Mouse (Mus musculus) induced T-regulatory cell, adult 2 months (primary cell): ENCODE results near the gene Slc43a1.

Source experiments
- DNase-seq: peaks from one replicate; pipeline ENCODE4 v3.0.0-alpha.2; 2012; ENCODE audit warnings: low read depth

The Slc43a1 gene

DNA sequence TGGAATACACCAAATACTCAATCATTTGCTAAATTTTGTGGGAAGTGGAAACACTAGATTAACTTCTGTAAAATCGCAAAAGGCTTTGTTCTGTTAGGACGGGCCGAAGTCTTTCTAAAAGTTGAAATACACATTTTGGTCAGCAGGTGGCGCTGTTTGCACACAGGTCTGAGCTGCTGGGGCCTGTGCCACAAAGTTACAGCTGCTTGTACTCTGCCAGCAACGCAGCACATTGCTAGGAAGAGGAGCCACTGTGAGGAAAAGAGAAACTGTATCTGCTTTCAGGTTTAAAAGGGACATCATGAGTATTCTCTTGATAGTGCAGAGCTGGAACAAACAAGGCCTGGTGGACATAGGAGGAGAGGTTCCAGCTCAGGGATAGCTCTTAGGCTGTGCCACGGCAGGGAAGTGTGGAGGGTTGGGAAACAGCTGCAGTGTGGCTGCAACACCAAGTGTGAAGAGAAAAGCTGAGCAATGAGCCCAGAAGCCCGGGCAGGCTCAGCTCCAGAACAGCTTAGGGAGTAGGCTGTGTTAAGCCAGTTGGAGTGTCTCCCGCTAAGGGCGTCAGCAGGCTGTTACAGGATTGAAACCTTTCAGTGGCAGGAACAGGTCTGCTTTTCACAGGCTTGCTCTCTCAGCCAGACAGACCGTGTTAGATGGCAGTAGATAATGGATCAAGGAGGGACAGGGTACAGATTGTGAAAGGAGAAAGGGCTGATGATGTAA is 6.8 kb upstream of the Slc43a1 start:
- DNase-seq, result peak; percentile 89

DNA sequence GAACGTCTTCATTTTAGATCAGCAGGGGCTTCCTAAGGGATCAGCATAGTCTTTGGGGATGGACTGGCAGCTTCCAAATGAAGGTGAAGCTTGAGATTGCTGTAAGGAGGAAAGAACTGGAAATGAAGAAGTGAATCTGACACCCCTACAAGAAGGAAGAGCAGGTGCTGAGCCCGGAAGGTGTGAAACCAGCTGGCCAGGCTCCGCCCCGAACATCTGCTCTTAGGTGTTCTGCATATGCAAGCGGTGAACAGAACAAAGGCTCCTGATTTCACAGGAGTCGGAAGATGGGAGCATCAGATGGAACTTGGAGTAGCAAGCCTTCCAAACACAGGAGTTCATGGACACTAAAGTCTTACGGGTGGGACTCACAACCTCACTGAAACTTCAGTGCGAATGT is 1.5 kb upstream of the Slc43a1 start:
- peak; percentile 18 for DNase-seq

DNA sequence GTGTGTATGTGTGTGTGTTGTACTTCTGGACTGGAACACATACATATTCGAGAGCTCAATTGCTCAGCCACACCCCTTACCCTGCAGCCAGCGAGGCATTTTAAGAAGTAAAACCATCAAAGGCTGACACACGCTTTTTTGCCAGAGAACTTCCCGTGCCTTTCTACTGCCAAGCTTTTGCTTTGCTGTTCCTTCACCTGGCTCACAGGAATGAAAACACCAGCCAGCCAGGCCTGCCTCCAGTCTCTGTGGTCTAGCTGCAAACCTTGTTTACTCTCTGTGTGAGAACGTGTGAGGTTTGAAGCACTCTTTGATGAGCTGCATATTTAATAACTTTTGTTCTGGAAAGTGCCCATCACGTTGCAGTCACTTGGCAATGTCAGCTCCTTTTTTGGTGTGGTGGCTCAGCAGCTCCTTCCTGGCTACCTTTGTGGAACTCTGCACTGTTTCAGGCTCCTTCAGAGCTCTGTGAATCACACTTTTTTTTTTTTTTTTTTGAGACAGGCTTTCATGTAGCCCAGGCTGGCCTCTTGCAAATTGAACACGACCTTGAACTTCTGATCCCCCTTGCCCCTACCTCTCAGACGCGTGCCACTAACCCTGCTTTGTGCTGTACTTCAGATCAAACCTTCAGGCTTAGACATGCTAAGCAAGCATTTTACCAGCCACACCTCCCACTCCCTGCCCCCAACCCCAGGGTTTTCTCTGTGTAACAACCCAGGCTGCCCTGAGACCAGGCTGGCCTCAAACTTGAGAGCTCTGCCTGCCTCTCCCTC is 645 bp upstream of the Slc43a1 start:
- DNase-seq, result peak; percentile 32

DNA sequence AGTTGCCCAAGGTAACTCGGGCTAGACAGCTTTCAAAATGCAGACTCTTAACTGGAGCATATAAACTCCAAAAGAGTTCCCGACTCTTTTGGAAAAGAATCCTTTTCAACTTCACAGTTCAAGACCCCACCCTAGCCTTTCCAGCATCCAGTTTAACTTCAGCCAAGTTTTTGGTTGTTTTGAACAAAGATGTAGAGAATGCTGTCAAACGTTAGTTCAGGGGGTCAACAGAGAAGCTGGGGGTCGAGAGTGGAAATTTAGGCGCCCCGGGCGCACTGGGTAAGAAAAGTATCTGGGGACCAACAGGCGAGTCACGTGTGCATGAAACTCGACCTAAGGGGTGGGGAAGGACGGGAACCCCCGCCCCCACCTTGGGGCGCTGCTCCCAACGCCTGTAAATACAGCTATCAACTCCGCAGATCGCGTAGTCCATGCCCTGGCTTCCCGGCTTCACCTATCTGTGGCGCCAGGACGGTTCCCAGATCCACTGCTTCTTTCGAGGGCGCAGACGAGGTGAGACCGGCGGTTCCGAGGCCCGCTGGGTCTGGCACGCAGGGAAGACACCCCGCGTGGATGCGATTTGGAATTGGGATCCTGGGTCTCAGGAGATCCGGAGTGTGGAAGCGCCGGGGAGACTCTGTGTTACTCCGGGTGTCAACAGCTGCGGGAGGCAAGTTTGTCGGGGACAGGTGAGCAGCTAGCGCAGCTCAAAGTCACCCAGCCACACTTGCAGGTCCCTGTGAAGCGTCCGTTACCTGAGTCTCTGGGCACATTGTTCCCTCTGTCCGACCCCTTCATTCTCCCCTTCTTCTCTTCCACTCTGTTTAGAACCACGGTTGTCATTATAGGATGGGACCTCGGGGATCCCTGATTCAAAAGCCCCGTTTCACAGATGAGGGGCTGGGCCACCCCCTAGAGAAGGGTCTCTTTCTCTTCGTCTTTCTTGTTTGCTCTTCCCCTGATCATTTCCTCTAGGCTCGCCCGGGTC is 637 bp downstream of the Slc43a1 start:
- DNase-seq, result peak; percentile 24

DNA sequence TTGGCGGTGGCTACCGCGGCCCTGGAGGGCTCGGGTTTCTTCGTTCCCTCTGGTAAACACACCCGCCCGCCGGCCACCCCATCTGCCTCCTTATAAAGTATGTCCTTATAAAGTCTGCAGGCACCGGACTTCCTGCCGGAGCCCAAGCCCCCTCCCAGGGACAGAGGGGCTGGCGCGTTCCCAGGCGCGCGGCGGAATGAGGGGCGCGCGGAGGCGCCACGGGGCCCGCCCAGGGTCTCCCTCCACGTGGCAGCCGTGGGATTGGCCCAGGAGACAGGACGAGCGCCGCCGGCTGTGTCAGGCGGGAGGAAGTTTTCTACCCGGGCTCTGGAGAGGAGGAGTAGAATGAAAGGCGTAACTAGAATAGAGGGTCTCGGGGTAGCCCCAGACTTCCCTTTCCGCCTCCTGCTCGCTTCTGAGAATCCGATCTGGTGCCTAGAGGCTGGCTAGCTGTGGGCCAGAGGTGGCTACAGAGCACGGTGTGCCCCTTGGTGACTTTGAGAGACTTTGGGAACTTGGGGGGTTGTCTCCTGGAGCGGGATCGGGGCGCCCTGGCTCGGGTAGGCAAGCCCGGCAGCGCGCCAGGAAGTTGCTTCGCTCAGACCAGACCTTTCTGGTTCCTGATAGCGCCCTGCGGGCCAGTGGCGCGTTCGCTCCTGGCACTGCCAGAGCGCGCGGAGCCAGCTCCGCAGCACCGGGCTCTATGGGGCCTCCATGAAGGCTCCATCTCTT is 1.5 kb downstream of the Slc43a1 start:
- DNase-seq, result peak; percentile 53

DNA sequence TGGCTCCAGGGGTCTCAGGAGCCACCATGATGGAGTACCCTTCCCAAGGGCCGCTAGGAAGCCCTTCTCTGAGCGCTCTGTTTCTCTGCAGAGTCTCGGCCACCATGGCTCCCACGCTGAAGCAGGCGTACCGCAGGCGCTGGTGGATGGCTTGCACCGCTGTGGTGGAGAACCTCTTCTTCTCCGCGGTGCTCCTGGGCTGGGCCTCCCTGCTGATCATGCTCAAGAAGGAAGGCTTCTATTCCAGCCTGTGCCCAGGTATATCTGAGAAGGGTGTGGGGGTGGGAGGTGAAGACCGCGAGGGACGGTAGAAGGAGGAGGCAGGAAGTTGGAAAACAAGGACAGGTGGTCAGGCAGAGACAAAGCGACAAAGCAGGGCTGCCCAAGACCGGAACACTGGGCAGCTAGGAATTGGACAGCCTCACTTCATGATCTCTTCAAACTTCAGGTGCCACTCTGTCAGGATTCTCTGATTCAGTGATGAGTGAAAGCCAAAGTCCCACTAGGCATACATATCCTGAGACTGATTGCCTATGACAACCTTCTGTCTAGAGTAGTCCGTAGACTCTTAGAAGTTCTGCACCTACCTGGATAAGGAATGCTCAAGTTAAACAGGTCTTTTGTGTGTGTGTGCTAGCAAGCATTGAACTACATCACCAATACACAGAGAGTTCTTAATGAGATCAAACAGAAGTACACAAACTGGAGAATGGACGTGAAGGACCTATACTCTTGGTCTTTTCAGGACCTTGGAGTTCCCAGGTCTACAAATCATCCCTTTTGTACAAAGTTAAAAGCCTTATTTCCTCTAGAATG is 2.3 kb downstream of the Slc43a1 start:
- peak; percentile 18 for DNase-seq

DNA sequence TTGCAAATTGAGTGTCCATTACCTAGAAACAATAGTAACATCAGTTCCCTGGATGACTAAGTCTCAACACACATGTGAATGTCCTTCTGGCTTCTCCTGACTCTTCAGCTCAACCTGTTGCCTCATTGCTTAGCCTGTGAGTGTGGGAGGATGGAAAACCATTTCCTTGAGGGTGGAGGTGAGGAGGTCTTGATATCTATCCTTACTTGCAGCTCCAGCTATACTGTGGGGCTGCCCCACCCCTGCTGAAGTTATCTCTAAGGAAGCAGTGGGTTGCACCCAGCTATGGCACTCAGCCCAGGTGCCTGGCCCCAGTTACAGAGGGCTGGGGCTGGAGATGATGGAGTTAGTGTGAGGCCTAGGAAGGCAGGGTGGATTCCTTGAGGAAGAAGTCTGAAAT is 3.3 kb downstream of the Slc43a1 start:
- no peak for DNase-seq

DNA sequence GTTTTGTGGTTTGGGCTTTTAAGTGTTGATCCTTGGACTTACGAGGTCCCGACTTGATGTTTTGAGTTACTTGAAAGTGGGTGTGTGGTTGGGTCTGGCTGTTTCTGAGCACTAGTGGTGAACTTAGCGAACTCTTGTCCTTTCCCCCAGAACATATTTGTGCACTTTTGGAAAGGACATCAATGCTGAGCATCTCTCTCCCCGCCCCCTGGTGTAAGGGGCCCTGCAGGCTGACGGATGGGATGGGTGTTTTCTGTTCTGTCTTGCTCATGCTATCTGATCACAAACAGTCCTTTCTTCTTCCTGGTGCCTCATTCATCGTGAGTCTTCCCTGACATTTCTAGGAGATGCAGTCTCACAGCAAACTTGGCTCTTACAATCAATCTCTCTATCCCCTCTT is 5.0 kb downstream of the Slc43a1 start:
- no peak for DNase-seq

DNA sequence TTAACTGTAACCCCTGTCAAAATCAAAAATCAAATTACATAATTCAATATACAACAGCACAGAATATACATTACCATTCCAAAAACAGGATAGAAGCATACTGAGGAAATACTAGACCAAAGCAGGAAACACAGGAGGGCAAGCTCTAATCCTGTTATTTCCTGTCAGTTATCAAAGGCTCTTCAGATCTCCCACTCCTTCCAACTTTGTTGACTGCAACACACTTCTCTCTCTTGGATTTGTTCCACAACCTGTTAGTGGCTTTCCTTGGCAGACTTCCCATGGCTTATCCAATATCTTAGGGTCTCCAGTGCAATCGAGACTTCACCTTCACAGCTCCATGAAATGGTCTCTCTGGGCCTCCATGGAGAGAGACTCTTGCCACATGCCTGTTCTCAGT is 6.6 kb downstream of the Slc43a1 start:
- no peak for DNase-seq

DNA sequence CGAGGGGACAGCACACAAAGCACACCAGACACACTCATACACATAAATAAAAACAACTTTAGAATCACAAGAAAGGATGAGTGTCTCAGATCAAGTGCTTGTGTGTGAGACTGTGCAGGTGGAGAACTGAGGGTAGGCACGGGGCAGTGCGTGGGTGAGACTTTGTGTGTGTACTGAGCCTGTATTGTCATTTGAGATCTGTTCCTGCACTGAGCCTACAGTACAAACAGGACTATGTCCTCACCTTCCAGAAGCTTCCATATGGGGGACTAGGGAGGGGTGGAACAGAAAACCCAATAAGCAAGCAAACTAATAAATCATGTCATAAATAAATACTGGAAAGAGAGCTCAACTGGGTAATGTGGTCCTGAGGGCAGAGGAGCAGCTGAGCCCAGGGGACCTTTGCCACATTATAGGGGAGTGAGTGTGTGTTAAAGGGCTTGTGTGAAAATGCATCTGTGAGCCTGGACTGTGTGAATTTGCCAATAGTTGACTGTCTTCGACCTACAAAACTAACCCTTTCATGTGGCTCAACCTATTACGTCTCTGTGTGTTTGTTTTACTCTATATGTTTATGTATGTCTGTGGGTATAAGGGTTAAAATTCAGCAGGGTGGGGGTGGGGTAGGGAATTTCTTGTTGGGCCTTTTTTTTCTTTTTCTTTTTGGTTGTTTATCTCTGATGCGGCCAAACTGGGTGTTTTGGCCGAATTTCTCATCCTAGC is 11.9 kb downstream of the Slc43a1 start:
- no peak for DNase-seq

DNA sequence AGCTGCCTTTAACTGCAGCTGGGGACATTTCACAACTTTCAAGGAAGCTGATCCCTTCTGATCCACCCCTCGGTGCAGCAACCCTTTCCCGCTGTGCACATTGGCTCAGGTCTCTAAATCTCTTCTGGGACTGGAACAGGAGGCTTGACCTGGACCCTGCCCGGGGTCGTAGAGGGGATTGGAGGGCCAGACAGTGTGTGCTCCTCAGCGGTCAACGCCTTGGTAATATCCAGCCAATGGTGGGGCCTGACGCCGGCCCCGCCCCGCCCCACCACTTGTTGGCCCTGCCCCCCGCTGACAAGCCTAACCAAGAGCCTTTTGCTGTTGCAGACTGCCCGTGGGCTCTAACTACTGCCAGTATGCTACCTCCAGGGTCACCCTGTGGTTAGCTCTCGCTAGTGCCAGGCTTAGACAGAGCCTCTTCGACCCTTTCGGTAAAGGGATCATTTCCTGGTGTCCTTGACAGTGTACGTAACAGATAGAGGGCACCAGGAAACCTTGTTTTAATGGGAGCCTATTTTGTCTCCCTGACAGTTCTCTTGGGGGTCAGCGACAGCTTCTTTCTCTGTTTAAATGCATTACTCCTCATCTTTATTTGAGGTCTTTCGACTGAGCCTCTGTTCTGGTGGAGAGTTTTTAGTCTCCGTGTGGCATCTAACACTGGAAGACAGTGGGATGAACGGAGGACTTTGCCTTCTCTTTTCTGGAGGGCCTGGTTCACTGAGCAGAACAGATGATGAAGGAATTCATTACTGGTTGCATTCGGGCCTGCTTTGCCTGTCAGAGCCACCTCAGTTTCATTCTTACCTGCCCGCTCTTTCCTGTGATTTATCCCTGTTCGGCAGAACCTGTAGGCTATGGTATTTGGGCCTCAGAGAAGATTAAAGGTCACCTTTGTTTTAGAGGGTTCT is 12.7 kb downstream of the Slc43a1 start:
- DNase-seq, result no peak

DNA sequence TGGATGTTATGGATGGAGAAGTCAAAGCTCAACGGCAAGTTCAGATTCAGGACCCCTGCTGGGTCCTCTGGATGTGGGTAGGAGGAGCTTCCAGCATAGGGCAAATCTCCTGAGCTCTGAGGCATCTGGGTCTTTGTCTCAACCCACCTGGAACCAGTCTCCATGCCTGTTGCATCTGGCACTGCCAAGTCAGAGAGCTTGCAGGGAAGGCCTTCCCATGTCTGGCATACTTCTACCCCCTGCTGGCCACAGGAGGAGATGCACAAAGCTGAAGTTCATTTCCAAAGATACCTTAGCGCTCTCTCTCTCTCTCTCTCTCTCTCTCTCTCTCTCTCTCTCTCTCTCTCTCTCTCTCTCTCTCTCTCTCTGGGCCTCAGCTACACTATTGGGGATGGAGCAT is 17.1 kb downstream of the Slc43a1 start:
- DNase-seq, result peak; percentile 52

DNA sequence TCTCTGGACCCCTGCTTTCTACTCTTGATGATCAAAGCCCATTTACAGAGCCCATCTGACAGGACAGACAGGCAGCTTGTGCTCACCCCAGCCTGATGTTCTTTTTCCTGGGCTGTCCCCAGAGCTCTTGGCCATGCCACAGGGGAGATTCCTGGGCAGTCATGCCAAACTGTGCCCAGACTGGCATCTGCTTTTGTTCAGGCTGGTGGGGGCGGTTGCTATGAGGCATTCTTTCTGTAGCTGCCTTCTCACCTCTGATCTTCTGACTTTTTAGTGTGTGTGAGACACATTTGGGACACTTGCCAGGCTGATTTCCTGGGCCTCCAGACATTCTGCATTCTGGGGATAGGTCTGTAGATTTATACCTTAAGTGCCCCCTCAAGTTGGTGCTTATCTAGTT is 19.9 kb downstream of the Slc43a1 start:
- DNase-seq, result no peak

DNA sequence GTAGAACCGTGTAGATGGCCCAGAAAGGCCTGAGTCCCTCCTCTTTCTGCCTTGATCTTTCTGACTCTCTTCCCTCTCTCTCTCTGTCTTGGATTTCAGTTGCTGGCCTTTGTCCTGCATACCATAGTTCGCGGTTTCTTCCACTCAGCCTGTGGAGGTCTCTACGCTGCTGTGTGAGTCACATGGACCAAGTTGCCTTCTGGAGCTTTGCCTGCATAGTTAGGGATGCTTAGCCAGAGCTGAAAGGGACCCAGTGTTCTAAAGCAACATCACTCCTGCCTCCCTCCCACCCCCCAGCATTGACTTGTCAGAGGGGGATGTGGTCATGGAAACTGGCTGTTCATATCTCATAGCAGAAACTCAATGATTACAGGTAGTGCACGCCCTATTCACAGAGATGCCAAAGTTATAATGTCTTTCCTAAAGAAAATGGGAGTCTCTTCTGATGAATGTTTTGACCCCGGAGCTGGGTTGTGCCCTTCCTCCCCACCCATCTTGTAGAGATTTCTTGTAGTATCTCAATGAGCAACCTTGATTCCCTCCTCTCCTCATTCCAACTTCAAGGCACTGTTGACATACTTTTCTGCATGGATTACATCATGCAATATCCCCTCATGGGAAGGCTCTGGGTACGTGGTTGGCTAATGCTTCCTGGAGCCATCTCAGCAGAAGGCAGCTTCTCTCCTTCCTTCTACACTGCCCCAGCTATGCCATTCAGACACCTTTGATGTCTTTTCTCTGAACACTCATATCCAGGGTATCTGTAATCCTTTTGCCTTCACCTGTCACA is 21.5 kb downstream of the Slc43a1 start:
- no peak for DNase-seq

DNA sequence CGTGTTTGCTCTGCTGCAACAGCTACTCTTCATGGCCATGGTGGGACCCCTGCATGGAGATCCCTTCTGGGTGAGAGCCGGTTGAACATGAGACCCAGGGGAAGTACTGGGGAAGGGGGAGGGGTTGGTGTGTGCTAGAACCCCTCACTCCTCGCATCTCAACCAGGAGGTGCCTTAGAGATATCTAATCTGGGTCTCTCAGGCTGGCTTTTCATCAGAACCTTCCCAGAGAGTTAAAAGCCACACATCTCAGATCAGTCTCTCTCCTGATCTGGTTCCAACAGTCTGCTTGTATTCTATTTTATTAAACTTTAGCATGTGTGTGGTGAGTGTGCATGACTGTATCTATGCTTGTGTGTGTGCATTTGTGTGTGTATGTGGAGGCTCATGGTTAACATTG is 22.8 kb downstream of the Slc43a1 start:
- no peak for DNase-seq

DNA sequence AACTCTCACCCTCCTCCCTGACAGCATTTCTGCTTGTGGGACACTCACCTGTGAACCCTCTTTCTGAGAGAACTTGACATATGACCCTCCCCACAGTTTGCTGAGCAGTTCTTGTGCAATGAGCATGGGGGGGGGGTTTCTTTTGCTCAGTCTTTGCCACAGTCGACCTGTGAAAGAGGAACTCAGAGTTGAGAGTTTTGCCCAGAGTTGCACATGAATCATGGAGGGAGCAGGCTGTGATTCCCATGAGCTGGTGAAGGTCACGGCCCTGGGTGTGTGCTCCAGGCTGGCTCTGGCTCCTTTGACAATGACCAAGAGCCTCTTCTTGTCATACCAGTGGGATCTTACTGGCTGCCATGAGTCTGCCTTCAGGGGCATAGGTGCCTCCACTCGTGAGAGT is 23.6 kb downstream of the Slc43a1 start:
- no peak for DNase-seq

DNA sequence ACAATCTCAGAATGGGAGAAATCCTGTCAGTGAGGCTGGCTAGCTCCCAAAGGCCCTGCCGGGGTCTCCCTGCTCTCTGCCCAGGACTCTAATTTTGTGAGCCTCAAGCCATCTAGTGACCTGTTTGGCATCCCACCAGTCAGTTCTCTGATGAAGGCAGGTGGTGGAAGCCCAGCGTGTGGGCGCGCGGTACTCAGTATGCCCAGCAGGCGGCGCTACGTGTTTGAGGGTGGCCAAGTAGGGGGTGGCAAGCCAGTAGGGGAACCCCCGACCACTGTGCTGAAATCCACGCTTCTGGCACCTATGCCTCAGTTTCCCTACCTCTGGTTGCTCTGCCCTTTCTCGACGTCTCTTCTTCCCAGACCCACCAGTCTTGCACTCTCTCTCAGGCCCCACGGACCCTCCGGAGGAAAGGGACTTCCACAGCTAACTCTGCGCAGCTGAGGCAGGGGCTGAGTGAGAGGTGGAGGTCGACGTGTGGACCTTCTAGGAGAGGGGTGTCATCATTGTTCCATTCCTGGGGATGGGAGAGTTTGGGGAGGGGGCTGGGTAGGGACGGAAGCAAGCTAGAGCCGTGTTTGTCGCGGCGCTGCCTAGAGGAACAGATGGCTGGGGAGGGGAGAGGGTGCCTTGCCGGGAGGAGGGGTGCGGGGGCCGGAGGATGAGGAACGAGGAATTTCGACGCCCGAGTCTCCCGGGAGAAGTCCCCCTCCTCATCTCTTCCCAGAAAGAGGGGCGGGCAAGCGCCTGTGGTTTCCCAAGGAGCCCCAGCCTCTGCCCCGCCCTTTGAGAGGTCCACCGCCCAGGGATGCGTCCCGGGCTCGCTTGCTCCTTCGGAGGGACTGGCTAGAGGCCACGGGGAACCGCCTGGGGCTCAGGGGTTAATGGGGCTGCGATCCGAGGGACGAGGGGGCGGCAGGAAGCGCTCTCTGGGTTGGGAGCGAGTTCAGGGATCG is 27.2 kb downstream of the Slc43a1 start:
- peak; percentile 55 for DNase-seq
